Mouse (Mus musculus) testis, adult 2 months (tissue): ENCODE data around the gene Kbtbd12. TPM values are rescaled to one million over a fixed set of nuclear protein-coding genes. Genes with fewer than 3 reads are reported as not detected.

ENCODE experiments used
- H3K27ac ChIP-seq: fragments of 200-500 bp; 2 replicates; pipeline ENCODE4 v1.5.1; 2012; ENCODE audit warnings: low read depth, low read length; ENCODE audit not compliant: control insufficient read depth, insufficient read depth
- H3K27me3 ChIP-seq: fragments of 200-500 bp; 2 replicates; pipeline ENCODE4 v1.6.1; 2012; ENCODE audit warnings: mild to moderate bottlenecking, low read length, moderate library complexity; ENCODE audit not compliant: control insufficient read depth, insufficient read depth
- H3K36me3 ChIP-seq: fragments of 200-500 bp; 2 replicates; pipeline ENCODE4 v1.6.1; 2012; ENCODE audit warnings: mild to moderate bottlenecking, low read length; ENCODE audit not compliant: control insufficient read depth, insufficient read depth
- H3K4me1 ChIP-seq: fragments of 200-500 bp; 2 replicates; pipeline ENCODE4 v1.6.1; 2012; ENCODE audit warnings: low read length; ENCODE audit not compliant: control insufficient read depth, insufficient read depth
- H3K4me3 ChIP-seq: fragments of 200-500 bp; 2 replicates; pipeline ENCODE4 v1.5.1; 2012; ENCODE audit warnings: low read depth, mild to moderate bottlenecking, low read length, moderate library complexity, mixed read lengths; ENCODE audit not compliant: control insufficient read depth
- CTCF ChIP-seq: fragments of 200-500 bp; IDR thresholded peaks from 2 replicates; pipeline ENCODE4 v1.5.1; 2012; ENCODE audit warnings: low read depth, mild to moderate bottlenecking, inconsistent platforms, low read length, moderate library complexity; ENCODE audit not compliant: control insufficient read depth, insufficient read depth, insufficient replicate concordance
- POLR2A ChIP-seq: fragments of 200-500 bp; IDR thresholded peaks from 2 replicates; pipeline ENCODE4 v1.6.1; 2012; ENCODE audit warnings: low read depth, mild to moderate bottlenecking, inconsistent platforms, low read length, moderate library complexity; ENCODE audit not compliant: control insufficient read depth
- polyA plus RNA-seq: library from polyadenylated mRNA; depleted of rRNA; stranded (reverse); fragments of >200 nt; gene quantifications from 2 replicates; pipeline ENCODE4 v1.2.3, GENCODE M21; 2012

Kbtbd12 gene
- polyA plus RNA-seq, 1 experiment, result 0.83 TPM

- no peaks in the 10 kb centered on the region for H3K36me3 ChIP-seq
Measured at GRCm38 (mm10) chr6:88638917-88639316, 1.2 kb upstream of the Kbtbd12 start.

GRCm38 (mm10) chr6:88635881-88636754 lies 1.6 kb downstream of the Kbtbd12 start:
- Histone ChIP-seq H3K27me3 (no peaks in the 10 kb centered on the region), H3K4me3 (no peak overlapping the region), H3K4me1 (no peaks in the 10 kb centered on the region), H3K36me3 (no peaks in the 10 kb centered on the region), H3K27ac (no peak overlapping the region)
- TF ChIP-seq POLR2A (no peak), CTCF (no peak)

More at GRCm38 (mm10) chr6:88638917-88639316, 1.2 kb upstream of the Kbtbd12 start:
- no peak overlapping the region for H3K4me3 ChIP-seq
- no peaks in the 10 kb centered on the region for H3K27me3 ChIP-seq
- no peak overlapping the region for H3K27ac ChIP-seq
- TF ChIP-seq POLR2A (no peak), CTCF (no peak)
- no peaks in the 10 kb centered on the region for H3K4me1 ChIP-seq

- Histone ChIP-seq H3K27me3 (no peaks in the 10 kb centered on the region), H3K4me1 (no peaks in the 10 kb centered on the region; the same call in 1 of the 2 replicates), H3K36me3 (no peaks in the 10 kb centered on the region), H3K27ac (no peak overlapping the region), H3K4me3 (no peak overlapping the region)
- no peak for TF ChIP-seq POLR2A
- no peak for TF ChIP-seq CTCF
Measured at GRCm38 (mm10) chr6:88631293-88631692, 6.5 kb downstream of the Kbtbd12 start.

GRCm38 (mm10) chr6:88630560-88630959 lies 7.2 kb downstream of the Kbtbd12 start:
- Histone ChIP-seq H3K27me3 (no peaks in the 10 kb centered on the region), H3K4me3 (no peak overlapping the region), H3K27ac (peak overlapping the region; percentile 14), H3K4me1 (no peaks in the 10 kb centered on the region; the same call in 1 of the 2 replicates), H3K36me3 (no peaks in the 10 kb centered on the region)
- no peak for TF ChIP-seq POLR2A
- no peak for TF ChIP-seq CTCF

GRCm38 (mm10) chr6:88629821-88630220 lies 7.9 kb downstream of the Kbtbd12 start:
- Histone ChIP-seq H3K36me3 (no peaks in the 10 kb centered on the region), H3K4me1 (no peaks in the 10 kb centered on the region; the same call in 1 of the 2 replicates), H3K27me3 (no peaks in the 10 kb centered on the region), H3K4me3 (no peak overlapping the region), H3K27ac (no peak overlapping the region)
- TF ChIP-seq CTCF, result no peak
- no peak for TF ChIP-seq POLR2A

- TF ChIP-seq POLR2A (peak; percentile 79), CTCF (no peak)
- H3K4me3 ChIP-seq, result peak overlapping the region; percentile 82
- no peaks in the 10 kb centered on the region for H3K27me3 ChIP-seq
- no peaks in the 10 kb centered on the region; the same call in 1 of the 2 replicates for H3K4me1 ChIP-seq
- no peaks in the 10 kb centered on the region for H3K36me3 ChIP-seq
- peak overlapping the region; percentile 26 for H3K27ac ChIP-seq
Measured at GRCm38 (mm10) chr6:88627317-88627811, 10.4 kb downstream of the Kbtbd12 start.

GRCm38 (mm10) chr6:88626912-88627311 lies 10.8 kb downstream of the Kbtbd12 start:
- no peaks in the 10 kb centered on the region; the same call in 1 of the 2 replicates for H3K4me1 ChIP-seq
- no peak for TF ChIP-seq POLR2A
- no peak for TF ChIP-seq CTCF
- peak overlapping the region; percentile 26 for H3K27ac ChIP-seq
- H3K27me3 ChIP-seq, result no peaks in the 10 kb centered on the region
- peak overlapping the region; percentile 82 for H3K4me3 ChIP-seq
- no peaks in the 10 kb centered on the region for H3K36me3 ChIP-seq

- TF ChIP-seq CTCF (no peak), POLR2A (no peak)
- no peaks in the 10 kb centered on the region for H3K27me3 ChIP-seq
- no peak overlapping the region for H3K27ac ChIP-seq
- no peak overlapping the region; the same call in 1 of the 2 replicates for H3K4me3 ChIP-seq
- no peaks in the 10 kb centered on the region; the same call in 1 of the 2 replicates for H3K4me1 ChIP-seq
- no peaks in the 10 kb centered on the region for H3K36me3 ChIP-seq
Measured at GRCm38 (mm10) chr6:88626462-88626861, 11.3 kb downstream of the Kbtbd12 start.
